Comparison of ENCODE assay signal across 10 mouse cellular contexts in genomic region chr5:139894025-139894508, GRCm38 (mm10). TPM values are rescaled to one million over a fixed set of nuclear protein-coding genes. Genes with fewer than 3 reads are reported as not detected.
DNase-seq lines count a peak whose midpoint lies in the region; ATAC-seq and TF ChIP-seq lines count a peak whose summit lies in the region.
"Had no signal": no experiment of that assay in that cellular context is flagged by ENCODE, and none has a peak within 500 bp of the region (broad histone marks: within the 10 kb centered on the region; RNA-seq: fewer than 3 reads in every experiment).

No protein-coding gene starts in this region.

- H3K9ac ChIP-seq in midbrain, embryonic 16.5 days (ENCODE audit: low read depth, low read length): no peak overlapping the region
- no peak overlapping the region for H3K9ac ChIP-seq in limb, embryonic 14.5 days (ENCODE audit: low read depth, low read length, severe bottlenecking)
- H3K9ac ChIP-seq: embryonic facial prominence, embryonic 13.5 days had no signal

- H3K4me1 ChIP-seq in midbrain, embryonic 10.5 days: peaks cover 33% of the 10 kb centered on the region
- H3K4me1 ChIP-seq in midbrain, embryonic 16.5 days (ENCODE audit: control insufficient read depth, insufficient read depth, low read length): peaks cover 5% of the 10 kb centered on the region; the same call in 1 of the 2 replicates
- 0 out of 2 replicates have a peak, but pooled peaks cover 2% of the 10 kb centered on the region for H3K4me1 ChIP-seq in limb, embryonic 14.5 days (ENCODE audit: control insufficient read depth, insufficient read depth, low read length)

- ATAC-seq in midbrain, embryonic 16.5 days: no peak
- ATAC-seq in limb, embryonic 14.5 days (ENCODE audit: low FRiP score, low read depth): 0 out of 2 replicates have a peak, but pooled peaks have one; percentile 19
- ATAC-seq: activated CD4-positive, CD25-positive, alpha-beta regulatory T cell, adult 4 months had no signal

- no peaks in the 10 kb centered on the region for H3K9me3 ChIP-seq in midbrain, embryonic 10.5 days (replicated peaks)
- H3K9me3 ChIP-seq in midbrain, embryonic 16.5 days (replicated peaks; ENCODE audit: control insufficient read depth, low read length, poor library complexity, severe bottlenecking): no peaks in the 10 kb centered on the region
- H3K9me3 ChIP-seq in limb, embryonic 14.5 days (ENCODE audit: control insufficient read depth, low read length): no peaks in the 10 kb centered on the region
- H3K9me3 ChIP-seq: embryonic facial prominence, embryonic 13.5 days had no signal

- no peak for TF ChIP-seq POLR2A in limb, embryonic 14.5 days (IDR thresholded peaks at IDR 0.05; ENCODE audit: borderline replicate concordance, extremely low read depth, insufficient read depth, insufficient read length)

- H3K4me3 ChIP-seq in midbrain, embryonic 10.5 days: no peak overlapping the region
- H3K4me3 ChIP-seq in midbrain, embryonic 16.5 days (ENCODE audit: low read depth, low read length): no peak overlapping the region
- no peak overlapping the region for H3K4me3 ChIP-seq in limb, embryonic 14.5 days (replicated peaks; ENCODE audit: low read length)
- H3K4me3 ChIP-seq: embryonic facial prominence, embryonic 13.5 days had no signal

- H3K4me2 ChIP-seq in midbrain, embryonic 16.5 days (ENCODE audit: low read length): no peak overlapping the region
- H3K4me2 ChIP-seq in limb, embryonic 14.5 days (replicated peaks; ENCODE audit: low read depth, low read length, severe bottlenecking): no peak overlapping the region
- H3K4me2 ChIP-seq: embryonic facial prominence, embryonic 13.5 days had no signal

- peak overlapping the region; percentile 57 for H3K27ac ChIP-seq in midbrain, embryonic 10.5 days (replicated peaks)
- H3K27ac ChIP-seq in midbrain, embryonic 16.5 days (ENCODE audit: low read length): no peak overlapping the region
- no peak overlapping the region for H3K27ac ChIP-seq in limb, embryonic 14.5 days (replicated peaks; ENCODE audit: low read depth, low read length)

- H3K36me3 ChIP-seq in midbrain, embryonic 10.5 days: no peaks in the 10 kb centered on the region
- no peaks in the 10 kb centered on the region for H3K36me3 ChIP-seq in midbrain, embryonic 16.5 days (ENCODE audit: control insufficient read depth, insufficient read depth, low read length)
- no peaks in the 10 kb centered on the region for H3K36me3 ChIP-seq in limb, embryonic 14.5 days (ENCODE audit: control insufficient read depth, insufficient read depth, low read length)
- H3K36me3 ChIP-seq: embryonic facial prominence, embryonic 13.5 days had no signal

- WGBS in midbrain, embryonic 10.5 days: 83% methylated on average over 12 of the region's 12 CpGs
- 33% methylated on average over 12 of the region's 12 CpGs for WGBS in midbrain, embryonic 16.5 days
- 66% methylated on average over 12 of the region's 12 CpGs for WGBS in limb, embryonic 14.5 days

- DNase-seq in adrenal gland, postnatal 14 days: peak; percentile 61
- no peak for DNase-seq in adrenal gland, postnatal 4 days (ENCODE audit: low spot score in 2 of 2)
- DNase-seq in midbrain, embryonic 10.5 days (ENCODE audit: low spot score): peak; percentile 24
- DNase-seq in limb, embryonic 14.5 days (ENCODE audit: low spot score): peak; percentile 7
- DNase-seq in testis, postnatal 10 days (ENCODE audit: low spot score): peak; percentile 78
- DNase-seq in MN1 (ENCODE audit: low spot score): no peak
- no peak for DNase-seq in right cerebral cortex, adult 2 months (ENCODE audit: low spot score in 2 of 2)

- no peaks in the 10 kb centered on the region; the same call in 1 of the 2 replicates for H3K27me3 ChIP-seq in midbrain, embryonic 10.5 days (ENCODE audit: low read depth, poor library complexity, severe bottlenecking)
- H3K27me3 ChIP-seq in midbrain, embryonic 16.5 days (ENCODE audit: control insufficient read depth, insufficient read depth, low read depth, low read length): no peaks in the 10 kb centered on the region
- H3K27me3 ChIP-seq in limb, embryonic 14.5 days (ENCODE audit: control insufficient read depth, insufficient read depth, low read length): no peaks in the 10 kb centered on the region
- H3K27me3 ChIP-seq: embryonic facial prominence, embryonic 13.5 days had no signal

RNA-seq across cellular contexts. Expression of gene Elfn1, which starts 13.7 kb away (rescaled TPM):
- 1.2 and 1.4 TPM in 2 replicates for total RNA-seq in adrenal gland, postnatal 14 days (2021)
- 10 to 100 TPM; 14.1 to 16.8 TPM for total RNA-seq in adrenal gland, postnatal 4 days (2021)
- polyA plus RNA-seq in midbrain, embryonic 10.5 days (2016; fragmentation: Nextera tagmentation; extraction: Ambion mirVana): 0.14 and 0.48 TPM in 2 replicates
- 2.5 TPM in 2 replicates for polyA plus RNA-seq in midbrain, embryonic 16.5 days (2015; fragmentation: Nextera tagmentation; extraction: Ambion mirVana)
- polyA plus RNA-seq in limb, embryonic 14.5 days (2012; rRNA removed): 3.7 and 4.6 TPM in 2 replicates
- 0.92 and 1.4 TPM in 2 replicates for polyA plus RNA-seq in limb, embryonic 14.5 days (2014; fragmentation: Nextera tagmentation; extraction: Ambion mirVana)
- polyA plus RNA-seq: activated CD4-positive, CD25-positive, alpha-beta regulatory T cell, adult 4 months had no signal

Comparison
In these comparisons a context has a peak if more than half of its experiments do, and no peak if none do; other contexts are left out.
1. DNase-seq: peak in adrenal gland, postnatal 14 days (single experiment), midbrain, embryonic 10.5 days (single experiment), limb, embryonic 14.5 days (single experiment) and testis, postnatal 10 days (single experiment); none in adrenal gland, postnatal 4 days (0 of 2), MN1 (single experiment) and right cerebral cortex, adult 2 months (0 of 2).